Mouse (Mus musculus): ENCODE data around the gene Nupl2. TPM values are rescaled to one million over a fixed set of nuclear protein-coding genes. Genes with fewer than 3 reads are reported as not detected.

Gene Nupl2
- total RNA-seq, 2 experiments from 2014 or later = 9.0 to 9.7 TPM

GRCm38 (mm10) chr5:24207965-24208364 is 43.2 kb downstream of the Nupl2 start:
- DNase-seq (ENCODE audit: low spot score in 2 of 2) = no peak

GRCm38 (mm10) chr5:24208505-24208904 is 43.7 kb downstream of the Nupl2 start:
- no peak for DNase-seq (ENCODE audit: low spot score in 2 of 2)

GRCm38 (mm10) chr5:24213861-24214546 is 49.2 kb downstream of the Nupl2 start:
- DNase-seq (ENCODE audit: low spot score in 2 of 2) = no peak

GRCm38 (mm10) chr5:24214547-24214878 is 49.8 kb downstream of the Nupl2 start:
- no peak for DNase-seq (ENCODE audit: low spot score in 2 of 2)

GRCm38 (mm10) chr5:24214900-24215299 is 50.1 kb downstream of the Nupl2 start:
- DNase-seq (ENCODE audit: low spot score in 2 of 2) = no peak

Other genes with a start within 250 kb of the Nupl2 start
- gene Fam126a, start 134.3 kb upstream of the Nupl2 start, total RNA-seq (2021) = 10 to 100 TPM; 25.9 to 26.8 TPM
- 10 to 100 TPM; 87.9 to 91.3 TPM for gene Klhl7, start 64.4 kb upstream of the Nupl2 start, total RNA-seq (2021)
- 10 to 100 TPM; 23.0 to 26.8 TPM for gene Kcnh2, start 186.6 kb downstream of the Nupl2 start, total RNA-seq (2021)
- 1 to 10 TPM; 6.8 to 7.0 TPM for gene Nos3, start 199.8 kb downstream of the Nupl2 start, total RNA-seq (2021)
- 1 to 10 TPM; 3.0 to 3.7 TPM for gene Atg9b, start 227.2 kb downstream of the Nupl2 start, total RNA-seq (2021)
- 10 to 100 TPM; 57.0 to 60.1 TPM for gene Abcb8, start 228.7 kb downstream of the Nupl2 start, total RNA-seq (2021)
- under 1 TPM; 0.27 to 0.53 TPM for gene Asic3, start 248.4 kb downstream of the Nupl2 start, total RNA-seq (2021)